Mouse (Mus musculus) T-cell, adult 2 months (primary cell): ENCODE measurements around the gene Marveld3.
A peak's percentile ranks its signal among the peaks of the same experiment; 100 is the strongest.

Experiments used
- DNase-seq: peaks from one replicate; pipeline ENCODE4 v3.0.0; 2022; ENCODE audit warnings: low spot score

Marveld3 gene

GRCm38 (mm10) chr8:109964106-109964505 is 2.1 kb upstream of the Marveld3 start:
- no peak for DNase-seq

DNA sequence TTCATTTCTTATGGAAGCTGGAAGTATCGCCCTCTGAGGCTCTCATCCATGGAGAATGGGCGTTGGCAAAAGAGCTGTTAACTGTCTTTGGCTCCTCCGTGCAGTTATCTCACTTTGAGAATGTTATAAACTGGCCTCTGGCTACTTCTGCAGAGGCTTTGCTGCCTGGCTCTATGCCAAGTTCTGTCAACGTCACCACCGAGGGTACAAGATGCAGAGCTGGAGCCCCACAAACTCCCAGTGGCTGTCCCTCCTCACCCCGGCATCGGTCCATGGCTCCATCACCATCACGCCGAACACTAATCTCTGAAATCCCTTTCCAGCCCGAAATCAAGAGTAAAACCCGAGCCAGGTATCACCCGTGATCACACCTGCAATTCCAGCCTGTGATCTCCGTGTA is 1.4 kb upstream of the Marveld3 start:
- no peak for DNase-seq

- DNase-seq = no peak
Measured at GRCm38 (mm10) chr8:109962896-109963295, 893 bp upstream of the Marveld3 start.

DNA sequence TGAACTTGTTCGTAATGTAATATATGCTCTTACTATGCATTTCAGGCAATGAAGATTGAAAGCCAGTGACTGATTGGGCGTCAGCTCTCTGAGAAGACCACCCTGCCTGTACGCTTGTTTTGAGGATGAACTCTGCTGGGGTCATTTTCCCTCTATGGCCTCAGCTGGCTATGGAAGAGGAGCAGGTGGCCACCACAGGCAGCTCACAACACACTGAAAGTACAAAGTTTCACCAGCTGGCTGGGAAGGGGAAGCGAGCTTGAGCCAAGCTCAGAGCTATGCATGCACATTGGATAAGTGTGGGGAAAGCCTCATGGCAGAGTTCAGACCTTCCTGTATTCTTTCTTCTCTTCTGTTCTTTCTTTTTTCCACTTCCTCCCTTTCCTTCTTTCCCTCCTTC is 2.9 kb downstream of the Marveld3 start:
- no peak for DNase-seq

DNA sequence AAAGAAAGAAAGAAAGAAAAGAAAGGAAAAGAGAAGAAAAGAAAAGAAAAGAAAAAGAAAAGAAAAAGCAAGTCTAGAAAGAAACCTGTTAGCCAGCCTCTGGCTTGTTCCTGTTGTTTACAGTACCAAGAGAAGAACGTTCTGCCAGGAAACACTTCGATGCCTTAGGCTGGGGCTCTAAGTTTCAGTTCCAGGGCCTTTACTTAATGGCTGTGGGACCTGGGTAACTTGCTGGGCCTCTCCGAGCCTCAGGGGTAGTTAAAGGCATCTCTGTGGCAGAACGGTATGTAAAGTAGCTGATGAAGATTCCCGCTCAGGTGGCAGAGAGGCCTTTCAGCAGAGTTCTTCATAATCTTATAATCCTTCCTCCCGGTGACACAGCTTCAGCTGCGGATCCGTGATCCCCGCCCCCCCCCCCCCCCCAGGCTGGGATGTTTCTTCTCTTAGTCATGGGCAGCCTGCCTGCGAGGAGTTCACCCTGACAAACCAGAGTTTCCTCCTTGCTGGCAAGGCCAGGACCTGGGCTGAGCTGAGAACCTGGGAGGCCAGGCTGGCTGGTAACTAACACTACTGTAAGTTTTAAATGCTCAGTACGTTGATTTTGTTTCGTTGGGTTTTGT is 3.9 kb downstream of the Marveld3 start:
- no peak for DNase-seq

- peak; percentile 41 for DNase-seq
Measured at GRCm38 (mm10) chr8:109957167-109958028, 4.6 kb downstream of the Marveld3 start.

DNA sequence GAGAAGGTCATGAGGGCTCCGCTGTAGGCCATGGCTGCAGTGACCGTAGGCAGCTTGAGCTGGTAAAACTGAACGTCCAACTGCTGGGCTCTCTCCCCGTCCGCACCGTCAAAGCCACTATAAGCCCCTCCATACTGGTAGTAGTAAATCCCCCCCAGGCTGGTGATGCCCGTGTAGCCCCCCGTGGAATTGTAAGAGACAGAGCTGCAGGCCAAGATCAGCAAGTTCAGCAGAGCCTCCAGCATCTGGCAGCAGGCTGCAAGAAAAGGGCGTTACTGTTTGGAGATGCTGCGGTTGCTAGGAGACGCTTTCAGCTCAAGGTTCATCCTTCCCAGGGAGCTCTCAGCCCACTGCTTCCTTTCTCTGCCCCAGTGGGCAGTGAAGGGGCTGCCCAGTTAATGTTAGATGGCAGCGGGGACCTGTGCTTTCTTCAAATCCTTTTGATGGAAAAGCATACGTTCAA is 7.5 kb downstream of the Marveld3 start:
- DNase-seq = no peak

DNA sequence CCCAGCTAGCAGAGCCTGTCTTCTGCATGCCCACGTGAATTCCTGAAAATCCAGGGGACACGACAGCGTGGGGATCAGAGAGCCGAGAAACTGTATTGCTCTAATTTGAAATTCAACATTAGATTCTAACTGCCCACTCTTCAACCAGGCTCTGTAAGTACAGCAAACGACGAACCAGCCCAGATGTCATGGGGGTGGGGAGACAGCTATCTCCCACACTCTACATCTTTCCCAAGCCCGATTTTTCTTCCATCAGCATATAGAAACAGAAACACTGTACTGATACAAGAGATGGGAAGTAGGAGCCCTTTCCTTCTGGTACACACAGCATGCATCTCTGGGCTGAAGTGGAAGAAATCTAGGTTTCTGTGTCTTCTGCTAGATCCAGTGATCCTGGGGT is 9.8 kb downstream of the Marveld3 start:
- DNase-seq = no peak

DNA sequence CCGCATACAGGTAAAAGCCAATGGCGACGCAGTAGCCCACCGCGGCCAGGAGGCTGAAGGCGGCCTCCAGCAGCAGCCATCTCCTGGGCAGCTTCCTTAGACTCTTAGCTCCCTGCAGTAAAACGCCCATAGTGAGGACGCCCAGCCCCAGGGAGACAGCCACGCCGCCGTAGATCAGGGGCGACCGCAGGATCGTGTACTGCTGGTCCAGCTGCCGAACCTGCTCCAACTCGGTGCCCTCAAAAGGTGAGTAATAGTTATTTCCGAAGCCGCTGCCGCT is 13.8 kb downstream of the Marveld3 start:
- DNase-seq = no peak

DNA sequence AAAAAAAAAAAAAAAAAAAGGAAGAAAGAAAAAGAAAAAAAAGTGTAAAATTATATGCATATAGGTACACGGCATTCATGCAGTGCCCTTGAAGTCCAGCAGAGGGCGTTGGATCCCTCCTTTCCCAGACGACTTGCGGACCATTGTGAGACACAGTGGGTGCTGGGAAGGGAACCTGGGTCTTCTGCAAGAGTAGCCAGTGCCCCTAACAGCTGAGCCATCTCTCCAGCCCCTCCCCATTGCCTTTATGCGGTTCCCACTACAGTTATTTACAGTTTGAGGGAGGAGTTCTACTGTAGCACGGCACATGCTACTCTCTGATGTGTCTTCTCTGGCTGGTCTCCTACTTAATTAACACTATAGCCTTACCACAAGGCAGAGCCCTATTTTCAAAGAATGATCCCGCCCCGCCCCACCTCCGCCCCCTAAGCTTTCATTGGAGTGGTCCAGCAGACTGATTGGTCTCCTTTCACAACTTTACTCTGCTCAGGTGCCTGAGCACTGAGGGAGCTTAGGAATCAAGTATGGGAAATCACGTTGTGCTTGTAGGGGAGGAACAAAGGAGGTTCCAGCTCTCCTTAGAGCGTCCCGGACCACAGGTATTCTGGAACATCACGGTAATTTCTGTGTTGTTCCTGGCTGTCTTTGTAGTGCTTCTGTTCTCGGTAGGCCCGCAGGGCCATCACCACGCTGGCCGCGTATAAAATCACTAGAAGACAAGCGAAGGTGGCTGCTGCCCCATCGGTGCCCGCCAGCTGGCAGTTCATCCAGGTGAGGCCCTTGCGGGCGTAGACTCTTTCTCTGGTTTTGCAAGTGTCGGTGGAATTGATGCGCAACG is 14.3 kb downstream of the Marveld3 start:
- DNase-seq = no peak

GRCm38 (mm10) chr8:109946272-109946671 is 15.7 kb downstream of the Marveld3 start:
- DNase-seq = no peak

GRCm38 (mm10) chr8:109945694-109946093 is 16.3 kb downstream of the Marveld3 start:
- no peak for DNase-seq

DNA sequence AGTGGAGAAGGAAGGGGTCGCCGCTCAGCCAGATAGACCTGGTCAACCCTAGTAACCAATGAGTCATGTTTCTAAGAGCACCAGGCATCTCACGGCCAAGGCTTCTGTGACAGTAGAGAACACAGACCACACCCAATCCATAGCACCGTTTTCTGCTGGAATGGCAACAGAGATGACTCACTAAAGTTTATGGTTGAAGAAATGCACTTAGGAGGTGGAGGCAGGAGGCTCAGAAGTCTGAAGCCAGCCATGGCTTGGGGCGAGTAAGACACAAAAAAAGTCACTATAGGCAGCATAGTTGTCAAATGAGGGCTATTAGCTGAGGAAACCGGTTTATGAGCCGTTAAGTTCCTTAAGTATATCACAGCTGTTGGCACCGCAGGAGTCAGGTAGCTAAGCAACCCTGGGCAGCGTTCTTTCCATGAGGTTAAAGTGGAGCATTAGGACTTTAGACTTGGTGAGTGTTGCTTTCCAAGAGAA is 16.8 kb downstream of the Marveld3 start:
- no peak for DNase-seq

GRCm38 (mm10) chr8:109941606-109942360 is 20.2 kb downstream of the Marveld3 start:
- DNase-seq = no peak

DNA sequence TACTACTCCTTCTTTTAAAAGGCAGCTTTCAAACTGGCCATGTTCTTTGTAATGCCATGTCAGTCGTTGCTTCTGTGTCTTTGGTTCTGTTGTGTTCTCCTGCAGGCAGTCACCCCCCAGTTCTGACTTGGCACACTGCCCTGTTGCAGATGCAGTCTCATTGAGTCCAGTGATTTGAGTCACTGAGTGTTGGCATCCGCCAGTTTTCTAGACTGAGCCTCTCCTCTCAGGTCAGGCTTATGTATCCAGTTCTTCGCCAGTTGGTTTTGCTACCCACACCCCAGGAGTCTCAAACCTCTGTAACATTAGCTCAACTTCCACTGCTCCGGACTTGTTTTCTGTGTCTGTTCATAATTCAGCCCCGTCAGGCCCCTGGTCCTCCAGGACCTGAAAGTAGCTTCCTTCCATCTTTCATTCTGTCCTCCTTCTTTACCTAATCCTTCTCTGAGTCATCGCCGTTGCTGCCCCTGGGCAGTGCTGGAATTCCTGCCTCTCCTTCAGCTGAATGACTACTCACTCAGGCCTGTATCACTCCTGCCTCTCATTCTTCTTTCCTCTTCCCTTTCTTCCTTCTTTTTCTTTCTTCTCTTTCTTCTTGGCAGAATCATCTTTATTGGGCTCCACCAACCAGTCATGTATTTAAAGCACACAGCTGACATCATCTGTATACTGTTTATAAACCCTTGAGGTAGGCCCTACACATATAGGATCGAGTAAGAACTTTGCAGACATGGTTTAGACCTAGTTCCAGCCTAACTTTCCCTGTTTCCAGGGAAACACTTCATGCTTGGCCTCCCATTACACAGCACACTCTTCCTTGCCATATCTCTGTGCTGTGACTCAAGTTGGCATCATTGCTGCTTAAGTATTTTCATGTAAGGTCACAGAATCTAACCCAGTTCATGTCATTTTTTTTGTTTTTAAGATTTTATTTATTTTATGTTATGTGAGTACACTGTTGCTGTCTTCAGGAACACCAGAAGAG is 41.3 kb downstream of the Marveld3 start:
- DNase-seq = no peak

GRCm38 (mm10) chr8:109917277-109917676 is 44.7 kb downstream of the Marveld3 start:
- DNase-seq = peak; percentile 31

DNA sequence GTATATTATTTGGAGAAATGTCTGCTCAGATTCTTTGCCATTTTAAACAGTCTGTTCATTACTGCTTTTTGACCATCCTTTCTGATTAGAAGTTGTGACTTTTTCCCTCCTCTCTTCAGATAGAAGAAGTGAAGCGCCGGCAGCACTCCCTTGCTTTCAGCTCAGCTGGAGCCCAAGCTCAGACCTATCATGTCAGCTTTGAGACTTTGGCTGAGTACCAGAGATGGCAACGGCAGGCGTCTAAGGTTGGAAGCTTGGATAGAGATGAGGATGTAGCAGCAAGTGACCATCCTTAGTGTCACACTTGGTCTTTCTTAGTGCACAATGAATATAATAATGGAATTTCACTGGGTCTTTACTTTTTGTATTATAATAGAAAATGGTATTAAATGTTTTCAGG is 54.6 kb downstream of the Marveld3 start:
- no peak for DNase-seq

DNA sequence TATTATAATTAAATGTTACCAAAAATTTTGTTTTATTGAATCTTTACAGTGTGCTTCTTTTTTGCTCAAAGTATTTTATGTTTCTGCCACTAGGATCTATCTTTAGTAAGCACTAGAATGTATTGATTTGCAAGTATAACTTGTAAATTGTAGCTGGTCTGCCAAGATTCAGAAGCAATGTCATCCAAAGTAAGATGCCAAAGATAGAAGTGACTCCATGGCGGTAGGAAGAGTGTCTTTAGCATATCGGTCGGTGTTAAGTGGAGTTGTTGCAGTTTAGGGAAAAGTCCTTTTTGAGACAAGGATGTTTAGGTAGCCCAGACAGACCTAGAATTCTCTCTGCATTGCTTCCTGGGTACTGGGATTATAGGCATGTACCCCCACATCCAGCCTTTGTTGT is 55.1 kb downstream of the Marveld3 start:
- DNase-seq = no peak

GRCm38 (mm10) chr8:109904928-109905668 is 56.9 kb downstream of the Marveld3 start:
- DNase-seq = no peak

- no peak for DNase-seq
Measured at GRCm38 (mm10) chr8:109903909-109904469, 58.0 kb downstream of the Marveld3 start.
